Mouse (Mus musculus) liver, embryonic 14 days (tissue): ENCODE measurements around the gene Zfp936. TPM values are rescaled to one million over a fixed set of nuclear protein-coding genes. Genes with fewer than 3 reads are reported as not detected.

ENCODE experiments used
- polyA plus RNA-seq: library from polyadenylated mRNA; depleted of rRNA; stranded (reverse); fragments of >200 nt; gene quantifications from 2 replicates; pipeline ENCODE4 v1.2.3, GENCODE M21; 2012; rRNA removed

Gene Zfp936
- polyA plus RNA-seq: not detected in 2 replicates

DNA sequence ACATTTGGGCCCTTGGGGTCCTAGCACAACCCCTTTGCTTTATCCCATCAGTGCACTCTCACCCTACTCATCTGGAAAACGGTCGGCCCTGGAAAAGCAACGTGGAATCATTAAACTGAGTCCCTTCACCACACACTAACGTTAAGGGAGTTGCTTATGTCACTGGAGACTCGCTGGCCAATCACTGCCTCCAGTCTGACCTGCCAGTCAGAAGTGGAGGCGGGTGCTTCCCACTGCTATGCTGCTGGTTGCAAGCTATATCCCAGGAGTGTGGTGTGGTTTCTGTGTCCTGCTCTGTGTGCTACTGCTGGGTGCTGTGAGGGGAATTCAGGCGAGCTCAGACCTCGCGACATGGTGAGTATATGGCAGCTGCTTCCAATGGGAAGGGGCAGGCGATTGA is at the start of gene Zfp936:
TSS of gene Zfp936 (plus strand) at position 301 of the 400 bp plus-strand sequence.

Other genes with a start within 250 kb of the Zfp936 start
- not detected in 2 replicates for gene Gm2381, start 247.0 kb upstream of the Zfp936 start, polyA plus RNA-seq
- not detected in 2 replicates for gene Vmn2r63, start 180.4 kb upstream of the Zfp936 start, polyA plus RNA-seq
- gene Gm9268, start 95.5 kb upstream of the Zfp936 start, polyA plus RNA-seq: not detected in 2 replicates
- gene Zfp715, start 199.1 kb downstream of the Zfp936 start, polyA plus RNA-seq: 3.4 and 4.5 TPM in 2 replicates
- gene Siglecf, start 237.1 kb downstream of the Zfp936 start, polyA plus RNA-seq: 1.8 and 2.6 TPM in 2 replicates